Mouse (Mus musculus): ENCODE data around the gene Nostrin.

- TF ChIP-seq CTCF (IDR thresholded peaks at IDR 0.05; ENCODE audit: low read depth) (no peak), EP300 (optimal IDR thresholded peaks at IDR 0.05) (no peak)
Measured at GRCm38 (mm10) chr2:69228635-69229034, 93.0 kb downstream of the Nostrin start.
